Mouse (Mus musculus) lung, embryonic 14.5 days (tissue): Measurements from ENCODE around the gene Dus2. TPM values are rescaled to one million over a fixed set of nuclear protein-coding genes. Genes with fewer than 3 reads are reported as not detected.
A peak's percentile ranks its signal among the peaks of the same experiment; 100 is the strongest.

Experiments used
- ATAC-seq: fragments of 200-750 bp; cut with Nextera tagmentation; 2 replicates; pipeline ENCODE4 v1.8.0; 2017; ENCODE audit warnings: mild to moderate bottlenecking, moderate TSS enrichment, moderate library complexity; ENCODE audit not compliant: insufficient read depth
- DNase-seq: peaks from one replicate; pipeline ENCODE4 v3.0.0-alpha.2; 2015
- H3K27ac ChIP-seq: fragments of 300-500 bp; sonication (generic); 2 replicates; pipeline ENCODE4 v1.5.1; 2014; ENCODE audit warnings: low read depth, mild to moderate bottlenecking, moderate library complexity
- H3K27me3 ChIP-seq: fragments of 300-500 bp; sonication (generic); 2 replicates; pipeline ENCODE4 v1.6.1; 2014; ENCODE audit warnings: low read length, control low read depth; ENCODE audit not compliant: insufficient read depth
- H3K36me3 ChIP-seq: fragments of 300-500 bp; sonication (generic); 2 replicates; pipeline ENCODE4 v1.6.1; 2014; ENCODE audit warnings: control low read depth; ENCODE audit not compliant: insufficient read depth
- H3K4me1 ChIP-seq: fragments of 300-500 bp; sonication (generic); 2 replicates; pipeline ENCODE4 v1.6.1; 2014; ENCODE audit warnings: antibody characterized with exemption, control low read depth; ENCODE audit not compliant: insufficient read depth
- H3K4me2 ChIP-seq: fragments of 300-500 bp; sonication (generic); 2 replicates; pipeline ENCODE4 v1.6.1; 2014; ENCODE audit warnings: mild to moderate bottlenecking
- H3K4me3 ChIP-seq: fragments of 300-500 bp; sonication (generic); 2 replicates; pipeline ENCODE4 v1.5.1; 2014; ENCODE audit warnings: low read depth, low read length
- H3K9ac ChIP-seq: fragments of 300-500 bp; sonication (generic); 2 replicates; pipeline ENCODE4 v1.6.1; 2014
- H3K9me3 ChIP-seq: fragments of 300-500 bp; sonication (generic); 2 replicates; pipeline ENCODE4 v1.6.1; 2016; ENCODE audit warnings: low read depth, low read length, control low read depth
- CTCF ChIP-seq: IDR thresholded peaks from 2 replicates; pipeline ENCODE4 v1.5.1; 2016; ENCODE audit warnings: antibody characterized with exemption, low read depth
- WGBS: fragments of 180-500 bp; shearing (Covaris S2); extraction: QIAGEN DNeasy Blood & Tissue Kit; methylation state at CpG from one replicate; pipeline ENCODE4 v1.1.7; 2014; 5-methylcytosine and 5-hydroxymethylcytosine counted together
- polyA plus RNA-seq: library from polyadenylated mRNA; unstranded; fragments of >200 nt; fragmentation: Nextera tagmentation; extraction: Ambion mirVana; gene quantifications from 2 replicates; pipeline ENCODE4 v1.2.1, GENCODE M21; 2014

The Dus2 gene
- polyA plus RNA-seq, 1 experiment from 2014 or later: 20.3 TPM

- Histone ChIP-seq H3K4me3 (no peak overlapping the region), H3K9ac (no peak overlapping the region)
Measured at GRCm38 (mm10) chr8:106016284-106016683, 25.1 kb downstream of the Dus2 start.

DNA sequence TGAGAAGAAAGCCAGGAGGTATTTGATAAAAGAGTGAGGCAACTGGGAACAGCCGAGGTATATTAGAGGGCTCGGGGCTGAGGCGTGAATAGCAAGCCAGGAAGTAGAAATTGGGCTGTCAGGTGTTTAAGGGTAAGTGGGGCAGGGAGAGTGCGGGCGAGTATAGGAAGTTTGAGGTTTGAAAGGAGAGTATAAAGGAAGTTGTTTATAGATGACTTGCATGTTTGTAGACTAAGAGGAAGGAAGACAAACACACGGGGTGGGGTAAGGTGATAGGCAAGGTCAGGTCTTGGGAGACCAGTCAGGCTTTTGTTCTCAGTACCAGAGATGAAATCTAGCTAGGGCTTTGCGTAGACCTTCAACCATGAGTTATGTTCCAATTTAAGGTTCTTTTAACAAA lies 26.0 kb downstream of the Dus2 start:
- ATAC-seq (no peak), DNase-seq (no peak)
- Histone ChIP-seq H3K27me3 (no peaks in the 10 kb centered on the region), H3K9ac (no peak overlapping the region), H3K36me3 (peaks cover 17% of the 10 kb centered on the region; the same call in 1 of the 2 replicates), H3K27ac (no peak overlapping the region), H3K9me3 (no peaks in the 10 kb centered on the region), H3K4me1 (no peaks in the 10 kb centered on the region), H3K4me2 (no peak overlapping the region), H3K4me3 (no peak overlapping the region)
- WGBS: 86% methylated on average over 7 of the region's 7 CpGs
- TF ChIP-seq CTCF: no peak

More at GRCm38 (mm10) chr8:106016284-106016683, 25.1 kb downstream of the Dus2 start:
- Histone ChIP-seq H3K27ac (no peak overlapping the region), H3K4me2 (no peak overlapping the region), H3K4me1 (no peaks in the 10 kb centered on the region), H3K36me3 (peaks cover 17% of the 10 kb centered on the region; the same call in 1 of the 2 replicates), H3K27me3 (no peaks in the 10 kb centered on the region), H3K9me3 (no peaks in the 10 kb centered on the region)
- TF ChIP-seq CTCF: no peak
- WGBS: 89% methylated on average over 6 of the region's 6 CpGs
- ATAC-seq (no peak), DNase-seq (no peak)

DNA sequence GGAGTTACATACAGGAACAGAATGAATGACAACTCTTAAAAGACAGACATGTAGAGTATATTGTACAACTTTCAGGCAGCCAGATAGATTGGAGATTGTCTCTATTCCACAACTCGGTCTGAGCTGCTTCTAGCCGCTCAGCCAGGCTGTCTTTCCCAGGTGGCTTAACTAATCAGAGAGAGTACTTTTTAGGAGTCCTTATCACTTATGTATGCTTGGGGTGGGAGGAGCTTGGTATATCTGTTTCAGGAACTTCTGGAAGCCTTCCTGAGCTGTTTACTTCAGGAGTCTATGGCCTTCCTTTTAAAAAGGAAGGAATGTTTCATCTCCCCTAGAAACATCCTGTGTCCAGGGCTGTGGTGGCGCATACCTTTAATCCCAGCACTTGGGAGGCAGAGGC lies 26.9 kb downstream of the Dus2 start:
- Histone ChIP-seq H3K9ac (no peak overlapping the region), H3K9me3 (no peaks in the 10 kb centered on the region), H3K4me3 (no peak overlapping the region), H3K27ac (no peak overlapping the region), H3K4me1 (no peaks in the 10 kb centered on the region), H3K4me2 (no peak overlapping the region), H3K36me3 (peaks cover 17% of the 10 kb centered on the region; the same call in 1 of the 2 replicates), H3K27me3 (no peaks in the 10 kb centered on the region)
- DNase-seq (no peak), ATAC-seq (no peak)
- no peak for TF ChIP-seq CTCF
- WGBS: 88% methylated on average over 3 of the region's 3 CpGs

GRCm38 (mm10) chr8:106022483-106022882 lies 31.3 kb downstream of the Dus2 start:
- H3K27me3 ChIP-seq: no peaks in the 10 kb centered on the region
- no peak overlapping the region for H3K27ac ChIP-seq
- no peak overlapping the region for H3K4me3 ChIP-seq
- TF ChIP-seq CTCF: peak; percentile 94
- no peaks in the 10 kb centered on the region for H3K4me1 ChIP-seq
- no peak overlapping the region for H3K4me2 ChIP-seq
- DNase-seq: peak; percentile 87
- no peak overlapping the region for H3K9ac ChIP-seq
- no peak for ATAC-seq
- H3K36me3 ChIP-seq: no peaks in the 10 kb centered on the region; the same call in 1 of the 2 replicates
- no peaks in the 10 kb centered on the region for H3K9me3 ChIP-seq

GRCm38 (mm10) chr8:106038721-106039120 lies 47.6 kb downstream of the Dus2 start:
- ATAC-seq: no peak
- H3K4me2 ChIP-seq: no peak overlapping the region
- H3K27me3 ChIP-seq: no peaks in the 10 kb centered on the region
- no peak overlapping the region for H3K9ac ChIP-seq
- H3K4me1 ChIP-seq: no peaks in the 10 kb centered on the region
- no peak overlapping the region for H3K27ac ChIP-seq
- no peak for DNase-seq
- 0 out of 2 replicates have a peak, but pooled peaks cover 4% of the 10 kb centered on the region for H3K36me3 ChIP-seq
- 87% methylated on average over 10 of the region's 10 CpGs for WGBS
- no peak for TF ChIP-seq CTCF
- H3K9me3 ChIP-seq: no peaks in the 10 kb centered on the region
- H3K4me3 ChIP-seq: no peak overlapping the region

DNA sequence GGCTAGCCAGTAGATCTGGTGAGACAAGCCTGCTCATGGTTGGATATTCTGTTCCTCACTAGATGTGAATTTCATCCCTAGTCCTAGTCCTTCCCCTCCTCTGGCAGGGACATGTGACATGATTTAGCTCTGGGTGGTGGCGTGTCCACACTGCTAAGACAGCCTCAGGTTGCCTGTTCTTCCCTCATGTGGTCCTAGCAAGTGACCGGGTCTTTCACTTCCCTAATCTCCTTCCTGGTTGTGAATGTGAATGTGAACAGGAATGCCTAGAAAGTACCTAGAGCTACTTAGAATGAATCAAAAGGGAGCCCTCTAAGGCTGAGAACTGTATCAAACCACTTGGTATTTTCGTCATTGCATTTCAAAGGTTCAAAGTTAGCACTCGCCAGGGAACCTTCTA lies 48.5 kb downstream of the Dus2 start:
- no peaks in the 10 kb centered on the region for H3K27me3 ChIP-seq

DNA sequence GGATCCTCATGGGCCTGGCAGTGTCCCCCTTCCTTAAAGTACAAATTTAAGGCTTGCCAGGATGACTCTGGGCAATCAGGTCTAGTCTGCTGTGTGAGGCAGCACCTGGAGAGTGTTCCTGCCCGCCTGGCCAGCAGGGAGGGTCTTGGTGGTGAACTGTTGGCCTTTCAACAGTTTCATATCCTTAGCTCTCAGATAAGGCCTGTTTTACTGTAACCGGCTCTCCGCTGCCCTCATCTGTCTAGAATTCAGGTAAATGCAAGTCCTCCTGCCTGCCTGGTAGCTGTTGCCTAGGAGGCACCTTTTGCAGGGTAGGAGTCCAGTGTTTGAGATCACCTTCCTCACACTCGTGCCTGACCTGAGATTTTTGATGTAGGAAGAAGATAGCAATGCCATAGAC lies 49.1 kb downstream of the Dus2 start:
- Histone ChIP-seq H3K27me3 (no peaks in the 10 kb centered on the region), H3K4me1 (no peaks in the 10 kb centered on the region), H3K4me3 (no peak overlapping the region), H3K9ac (no peak overlapping the region), H3K36me3 (0 out of 2 replicates have a peak, but pooled peaks cover 4% of the 10 kb centered on the region), H3K4me2 (no peak overlapping the region), H3K27ac (no peak overlapping the region), H3K9me3 (no peaks in the 10 kb centered on the region)
- TF ChIP-seq CTCF: no peak
- DNase-seq: no peak
- ATAC-seq: no peak
- WGBS: 50% methylated on average over 4 of the region's 4 CpGs

More for the DNA sequence above, 48.5 kb downstream of the Dus2 start:
- DNase-seq: no peak
- no peak overlapping the region for H3K9ac ChIP-seq
- H3K36me3 ChIP-seq: 0 out of 2 replicates have a peak, but pooled peaks cover 4% of the 10 kb centered on the region
- H3K9me3 ChIP-seq: no peaks in the 10 kb centered on the region
- H3K27ac ChIP-seq: no peak overlapping the region
- H3K4me2 ChIP-seq: no peak overlapping the region
- no peaks in the 10 kb centered on the region for H3K4me1 ChIP-seq
- TF ChIP-seq CTCF: no peak
- H3K4me3 ChIP-seq: no peak overlapping the region
- WGBS: 84% methylated on average over 4 of the region's 4 CpGs
- no peak for ATAC-seq

DNA sequence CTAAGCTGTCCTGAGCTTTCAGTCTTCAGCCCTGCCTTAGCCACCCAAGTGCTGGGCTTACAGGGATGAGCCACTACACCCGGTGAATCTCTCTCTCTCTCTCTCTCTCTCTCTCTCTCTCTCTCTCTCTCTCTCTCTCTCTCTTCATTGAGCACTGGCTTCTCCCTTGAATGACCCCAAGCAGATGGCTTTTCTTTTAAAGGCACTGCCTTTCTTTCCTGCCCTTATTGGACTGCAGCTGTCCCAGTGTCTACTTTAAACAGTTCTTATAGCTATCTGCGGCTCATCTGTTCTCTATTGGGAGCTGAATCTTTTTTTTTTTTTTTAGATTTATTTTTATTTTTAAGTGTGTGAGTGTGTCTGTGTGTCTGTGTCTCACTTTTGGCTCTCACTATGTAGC lies 51.9 kb downstream of the Dus2 start:
- H3K4me3 ChIP-seq: no peak overlapping the region
- H3K27ac ChIP-seq: no peak overlapping the region
- DNase-seq: no peak
- 69% methylated on average over 2 of the region's 2 CpGs for WGBS
- no peak for TF ChIP-seq CTCF
- no peak overlapping the region for H3K4me2 ChIP-seq
- H3K4me1 ChIP-seq: no peaks in the 10 kb centered on the region
- H3K9me3 ChIP-seq: no peaks in the 10 kb centered on the region
- H3K27me3 ChIP-seq: no peaks in the 10 kb centered on the region
- no peak overlapping the region for H3K9ac ChIP-seq
- ATAC-seq: no peak
- H3K36me3 ChIP-seq: peaks cover 11% of the 10 kb centered on the region; the same call in 1 of the 2 replicates
